Mouse (Mus musculus) heart, postnatal 0 days (tissue): ENCODE measurements around the gene Gm28845.

ENCODE experiments used
- CTCF ChIP-seq: IDR thresholded peaks from 2 replicates; pipeline ENCODE4 v1.5.1; 2016; ENCODE audit warnings: antibody characterized with exemption, control low read depth, low read depth
- EP300 ChIP-seq: IDR thresholded peaks from 2 replicates; pipeline ENCODE4 v1.6.1; 2016; ENCODE audit warnings: antibody characterized with exemption, low read depth

GRCm38 (mm10) chr1:65064201-65064600 lies 55.2 kb downstream of the Gm28845 start:
- TF ChIP-seq EP300 = no peak
- TF ChIP-seq CTCF = no peak
